Mouse (Mus musculus): ENCODE measurements around the gene Tmem267.

DNA sequence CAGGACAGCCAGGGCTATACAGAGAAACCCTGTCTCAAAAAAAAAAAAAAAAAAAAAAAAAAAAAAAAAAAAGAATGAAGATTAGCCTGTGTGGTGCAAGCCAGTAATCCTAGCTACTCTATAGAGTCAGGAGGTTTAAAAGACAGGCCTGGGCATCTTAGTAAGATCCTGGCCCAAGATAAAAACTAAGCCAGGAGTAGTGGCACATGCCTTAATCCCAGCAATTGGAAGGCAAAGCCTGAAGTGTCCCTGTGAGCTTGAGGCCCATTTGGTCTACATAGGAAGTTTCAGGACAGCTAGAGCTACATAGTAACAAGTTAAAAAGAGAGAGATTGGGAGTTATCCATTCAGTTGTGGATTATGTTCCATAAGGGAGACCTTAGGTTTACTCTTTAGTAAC, 32.8 kb upstream of the Tmem267 start:
- TF ChIP-seq GATA1 (IDR thresholded peaks at IDR 0.05; ENCODE audit: low read length): 0 out of 2 replicates have a peak, but pooled peaks have one; percentile 49
- TF ChIP-seq TAL1 (IDR thresholded peaks at IDR 0.05; ENCODE audit: low read length): no peak; the same call in 2 of the 3 replicates
